Mouse (Mus musculus) bone marrow macrophage, adult 2 months (primary cell): ENCODE data around the gene Cbfa2t3.

Source experiments
- CTCF ChIP-seq: IDR thresholded peaks from 2 replicates; pipeline ENCODE4 v1.5.1; 2012; ENCODE audit warnings: low read depth, mild to moderate bottlenecking, low read length, moderate library complexity
- POLR2A ChIP-seq: IDR thresholded peaks from 2 replicates; pipeline ENCODE4 v1.6.1; 2012; ENCODE audit warnings: mild to moderate bottlenecking, low read depth, low read length, borderline replicate concordance

GRCm38 (mm10) chr8:122736623-122737022 lies 37.7 kb upstream of the Cbfa2t3 start:
- TF ChIP-seq CTCF (no peak), POLR2A (no peak)
